Comparison of ENCODE assay signal across 12 mouse cellular contexts in genomic region chr5:113577555-113577954, GRCm38 (mm10).
DNase-seq lines count a peak whose midpoint lies in the region; ATAC-seq and TF ChIP-seq lines count a peak whose summit lies in the region.
"Had no signal": no experiment of that assay in that cellular context is flagged by ENCODE, and none has a peak within 500 bp of the region (broad histone marks: within the 10 kb centered on the region; RNA-seq: fewer than 3 reads in every experiment).

No protein-coding gene starts in this region.

- no peaks in the 10 kb centered on the region; the same call in 1 of the 2 replicates for H3K36me3 ChIP-seq in ES-Bruce4 (ENCODE audit: control insufficient read depth, insufficient read depth, low read length, poor library complexity, severe bottlenecking)
- no peaks in the 10 kb centered on the region for H3K36me3 ChIP-seq in forebrain, embryonic 15.5 days
- H3K36me3 ChIP-seq in midbrain, embryonic 14.5 days (ENCODE audit: control insufficient read depth, insufficient read depth, low read length), result no peaks in the 10 kb centered on the region
- H3K36me3 ChIP-seq in intestine, embryonic 16.5 days (ENCODE audit: control insufficient read depth, insufficient read depth, low read length), result no peaks in the 10 kb centered on the region
- H3K36me3 ChIP-seq: limb, embryonic 15.5 days had no signal

- H3K9me3 ChIP-seq in ES-Bruce4 (replicated peaks; ENCODE audit: control insufficient read depth, insufficient read depth, low read length, poor library complexity, severe bottlenecking), result no peaks in the 10 kb centered on the region
- H3K9me3 ChIP-seq in forebrain, embryonic 15.5 days, result no peaks in the 10 kb centered on the region
- no peaks in the 10 kb centered on the region for H3K9me3 ChIP-seq in midbrain, embryonic 14.5 days (ENCODE audit: control insufficient read depth, low read length)
- no peaks in the 10 kb centered on the region for H3K9me3 ChIP-seq in intestine, embryonic 16.5 days (ENCODE audit: control insufficient read depth, low read length)
- H3K9me3 ChIP-seq: limb, embryonic 15.5 days had no signal

- H3K4me3 ChIP-seq in ES-Bruce4 (ENCODE audit: low read depth, low read length), result peak overlapping the region; percentile 20; the same call in 1 of the 2 replicates
- H3K4me3 ChIP-seq in forebrain, embryonic 15.5 days, result peak overlapping the region; percentile 20
- no peak overlapping the region for H3K4me3 ChIP-seq in midbrain, embryonic 14.5 days (replicated peaks; ENCODE audit: low read depth, low read length)
- no peak overlapping the region for H3K4me3 ChIP-seq in intestine, embryonic 16.5 days (ENCODE audit: low read length)
- H3K4me3 ChIP-seq: limb, embryonic 15.5 days had no signal

- TF ChIP-seq EP300 in ES-Bruce4 (IDR thresholded peaks at IDR 0.05; ENCODE audit: insufficient read depth, low read depth, low read length), result no peak

- no peak for DNase-seq in frontal cortex, postnatal 10 days (ENCODE audit: low spot score in 2 of 2)
- peak; percentile 67 for DNase-seq in midbrain, embryonic 14.5 days
- DNase-seq in spleen, adult 12 weeks (ENCODE audit: low spot score), result no peak
- DNase-seq in spleen, postnatal 36 days (ENCODE audit: low spot score in 2 of 2), result no peak
- DNase-seq: gastrocnemius, postnatal 10 days; kidney, postnatal 14 days; lung, postnatal 4 days had no signal

- no peak overlapping the region for H3K9ac ChIP-seq in ES-Bruce4 (ENCODE audit: low read depth, poor library complexity, severe bottlenecking)
- 0 out of 2 replicates have a peak overlapping the region, but pooled peaks have one; percentile 13 for H3K9ac ChIP-seq in forebrain, embryonic 15.5 days (replicated peaks)
- H3K9ac ChIP-seq in midbrain, embryonic 14.5 days (replicated peaks; ENCODE audit: low read length), result no peak overlapping the region
- H3K9ac ChIP-seq in intestine, embryonic 16.5 days (ENCODE audit: low read depth, low read length), result no peak overlapping the region
- H3K9ac ChIP-seq: limb, embryonic 15.5 days had no signal

- no peaks in the 10 kb centered on the region for H3K27me3 ChIP-seq in ES-Bruce4 (ENCODE audit: control insufficient read depth, insufficient read depth, low read length, poor library complexity, severe bottlenecking)
- no peaks in the 10 kb centered on the region for H3K27me3 ChIP-seq in forebrain, embryonic 15.5 days
- H3K27me3 ChIP-seq in midbrain, embryonic 14.5 days (ENCODE audit: control insufficient read depth, insufficient read depth, low read length), result no peaks in the 10 kb centered on the region
- H3K27me3 ChIP-seq in intestine, embryonic 16.5 days (replicated peaks; ENCODE audit: control insufficient read depth, insufficient read depth, low read length), result no peaks in the 10 kb centered on the region
- H3K27me3 ChIP-seq: limb, embryonic 15.5 days had no signal

- WGBS in forebrain, embryonic 15.5 days, result 71% methylated on average over 7 of the region's 7 CpGs
- WGBS in midbrain, embryonic 14.5 days, result 80% methylated on average over 7 of the region's 7 CpGs
- 74% methylated on average over 7 of the region's 7 CpGs for WGBS in intestine, embryonic 16.5 days

- no peak for TF ChIP-seq POLR2A in ES-Bruce4 (IDR thresholded peaks at IDR 0.05; ENCODE audit: insufficient read depth, low read length)

- H3K4me2 ChIP-seq in forebrain, embryonic 15.5 days (replicated peaks), result peak overlapping the region; percentile 38
- peak overlapping the region; percentile 23 for H3K4me2 ChIP-seq in midbrain, embryonic 14.5 days (ENCODE audit: low read length)
- no peak overlapping the region for H3K4me2 ChIP-seq in intestine, embryonic 16.5 days (ENCODE audit: low read depth, low read length)
- H3K4me2 ChIP-seq: limb, embryonic 15.5 days had no signal

- peak; percentile 29; the same call in 1 of the 2 replicates for ATAC-seq in frontal cortex, adult (ENCODE audit: low TSS enrichment)
- ATAC-seq in forebrain, embryonic 15.5 days (replicated peaks), result peak; percentile 67
- ATAC-seq in midbrain, embryonic 14.5 days (ENCODE audit: low FRiP score, low TSS enrichment), result no peak
- ATAC-seq in intestine, embryonic 16.5 days, result no peak

- TF ChIP-seq CTCF in ES-Bruce4 (IDR thresholded peaks at IDR 0.05; ENCODE audit: low read depth, low read length), result no peak

- H3K4me1 ChIP-seq in ES-Bruce4 (ENCODE audit: control insufficient read depth, insufficient read depth, low read length), result peaks cover 2% of the 10 kb centered on the region
- peaks cover 24% of the 10 kb centered on the region for H3K4me1 ChIP-seq in forebrain, embryonic 15.5 days
- H3K4me1 ChIP-seq in midbrain, embryonic 14.5 days (ENCODE audit: control insufficient read depth, insufficient read depth, low read length), result peaks cover 7% of the 10 kb centered on the region; the same call in 1 of the 2 replicates
- no peaks in the 10 kb centered on the region for H3K4me1 ChIP-seq in intestine, embryonic 16.5 days (ENCODE audit: control insufficient read depth, insufficient read depth, low read length)

- no peak overlapping the region for H3K27ac ChIP-seq in ES-Bruce4 (ENCODE audit: insufficient read depth, low read length)
- H3K27ac ChIP-seq in forebrain, embryonic 15.5 days (replicated peaks), result no peak overlapping the region
- no peak overlapping the region for H3K27ac ChIP-seq in midbrain, embryonic 14.5 days (replicated peaks; ENCODE audit: low read depth, low read length)
- no peak overlapping the region for H3K27ac ChIP-seq in intestine, embryonic 16.5 days (ENCODE audit: low read length)
- H3K27ac ChIP-seq: limb, embryonic 15.5 days had no signal

Comparison
In these comparisons a context has a peak if more than half of its experiments do, and no peak if none do; other contexts are left out.
1. ATAC-seq: peak in frontal cortex, adult (single experiment) and forebrain, embryonic 15.5 days (single experiment); none in midbrain, embryonic 14.5 days (single experiment) and intestine, embryonic 16.5 days (single experiment).
2. H3K4me3 ChIP-seq: peak in ES-Bruce4 (single experiment) and forebrain, embryonic 15.5 days (single experiment); none in midbrain, embryonic 14.5 days (single experiment) and intestine, embryonic 16.5 days (single experiment).